Mouse (Mus musculus): ENCODE data around the gene Ube4a.
"Not testable (repeated sequence)": the region's sequence is repeated elsewhere in the genome, so short reads cannot be mapped to it uniquely, and the experiment has no call there.

Gene Ube4a

DNA sequence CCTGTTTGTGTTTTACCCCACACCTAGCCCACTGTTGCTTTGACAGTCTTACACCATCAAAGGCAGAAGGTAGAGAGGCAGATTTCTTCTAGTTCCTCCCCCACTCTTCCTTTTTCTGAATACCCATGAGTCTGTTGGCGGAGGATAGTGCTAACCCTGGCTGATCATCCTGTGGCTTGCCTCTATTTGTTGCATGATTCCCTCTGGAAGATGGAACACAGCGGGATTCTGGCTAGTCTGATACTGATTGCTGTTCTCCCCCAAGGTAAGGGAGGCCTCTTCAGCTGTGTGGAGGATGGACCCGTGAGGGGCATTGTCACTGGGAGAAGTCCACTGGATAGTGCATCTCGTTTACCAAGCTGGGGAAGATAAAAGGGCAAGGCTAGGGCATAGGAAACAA is 16.3 kb upstream of the Ube4a start, which contains the start of gene Cd3d:
Cd3d (plus strand) TSS at position 111 of the 400 bp plus-strand sequence.
- in situ Hi-C loops (cut with MboI, MseI): no loop called here

DNA sequence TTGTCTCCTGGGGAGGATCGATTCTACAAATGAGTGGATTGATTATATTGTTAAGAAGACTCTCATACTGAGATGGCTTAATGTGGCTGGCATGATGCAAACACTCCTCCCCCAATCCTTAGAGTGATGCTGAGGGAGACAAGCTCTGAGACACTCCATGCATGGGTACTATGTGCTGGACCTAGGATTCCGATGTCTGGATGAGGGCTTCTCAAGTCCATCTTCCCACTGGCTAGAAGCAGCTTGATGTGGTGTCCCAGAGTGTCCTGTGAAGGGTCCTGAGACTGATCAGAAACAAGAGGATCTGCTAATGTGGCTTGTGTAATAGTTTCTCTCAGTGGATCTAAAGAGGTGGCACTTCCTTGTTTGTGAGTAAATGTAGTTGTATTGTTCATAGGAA is 15.7 kb upstream of the Ube4a start:
- in situ Hi-C loops (cut with MboI, MseI): no loop called here

DNA sequence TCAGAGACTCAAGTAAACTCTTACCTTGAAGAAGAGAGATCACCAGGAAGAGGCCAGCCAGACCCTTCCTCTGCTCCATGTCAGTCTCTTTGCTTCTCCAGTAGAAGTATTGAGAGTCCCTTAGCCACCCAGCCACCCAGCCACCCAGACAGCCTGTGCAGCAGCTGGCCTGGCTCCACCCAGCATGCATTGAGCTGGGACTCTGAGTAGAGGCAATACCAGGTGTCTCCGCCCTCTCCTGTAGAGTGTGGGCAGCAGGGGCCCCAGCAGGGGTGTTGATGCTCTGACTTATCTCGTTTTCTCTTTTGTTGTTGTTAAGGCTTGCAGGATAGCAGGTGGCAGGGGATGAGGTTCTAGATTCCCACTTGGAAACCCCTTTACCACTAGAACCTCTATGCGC is 14.8 kb upstream of the Ube4a start, which contains the start of gene Cd3g:
Cd3g (minus strand) TSS at position 190 of the 400 bp plus-strand sequence.
- in situ Hi-C loops (cut with MboI, MseI): no loop called here

DNA sequence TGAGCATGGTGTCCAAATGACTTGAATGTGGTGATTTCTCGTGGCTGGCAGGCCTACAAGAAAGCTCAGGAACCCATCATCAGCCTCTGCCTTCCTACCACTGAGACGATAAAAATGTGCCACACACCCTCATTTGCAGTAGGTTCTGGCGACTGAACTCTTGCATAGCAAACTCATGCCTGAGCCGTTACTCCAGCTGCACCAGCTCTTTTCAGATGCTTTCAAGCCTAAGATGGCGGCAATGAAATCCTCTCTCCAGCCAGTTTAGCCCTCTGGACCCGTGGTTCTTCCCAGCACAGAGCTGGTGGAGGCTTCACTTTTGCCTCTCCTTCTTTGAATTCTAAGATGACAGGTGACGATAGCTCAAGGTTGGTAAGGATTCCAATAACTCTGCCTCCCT is 14.4 kb upstream of the Ube4a start:
- in situ Hi-C loops (cut with MboI, MseI): loop anchor here (5.0 kb wide), 1 partner anchor 32 kb away; no protein-coding TSS in a partner anchor

DNA sequence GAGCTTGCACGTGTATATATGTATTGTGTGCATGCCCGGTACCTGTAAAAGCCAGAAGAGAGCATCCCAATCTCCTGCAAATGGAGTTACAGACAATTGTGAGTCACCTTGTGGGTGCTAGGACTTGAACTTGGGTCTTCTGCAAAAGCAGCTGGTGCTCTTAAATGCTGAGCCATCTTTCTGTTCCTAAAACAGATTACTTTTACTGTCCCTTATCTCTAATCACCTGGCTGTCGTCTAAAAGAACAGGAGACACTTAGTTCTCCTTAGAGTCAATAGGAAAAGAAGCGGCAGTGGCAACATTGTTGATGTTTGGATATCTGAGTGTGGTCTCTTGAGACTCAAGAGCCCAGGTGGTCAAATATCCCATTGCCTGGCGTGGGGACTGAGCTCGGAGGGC is 12.4 kb upstream of the Ube4a start:
- in situ Hi-C loops (cut with MboI, MseI): loop anchor here (5.0 kb wide), 1 partner anchor 34 kb away; no protein-coding TSS in a partner anchor

DNA sequence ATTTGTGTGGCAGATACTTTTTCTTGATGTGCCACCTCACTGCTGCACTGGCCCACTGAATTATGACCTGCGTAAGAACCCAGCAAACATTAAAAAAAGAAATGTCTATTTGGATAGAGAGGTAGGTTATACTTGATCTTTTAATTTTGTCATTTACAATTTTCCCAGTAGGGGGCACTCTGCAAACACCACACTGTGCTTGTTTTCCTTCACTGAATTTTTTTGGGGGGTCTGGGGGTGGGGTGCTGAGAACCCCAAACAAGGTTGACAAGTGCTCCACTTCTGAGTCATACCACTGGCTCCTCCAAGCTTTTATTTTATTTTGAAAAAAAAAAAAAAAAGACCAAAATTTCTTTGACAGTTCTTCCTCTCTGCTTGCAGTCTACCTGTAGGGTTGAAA is 4.0 kb upstream of the Ube4a start:
- in situ Hi-C loops (cut with MboI, MseI): no loop called here

DNA sequence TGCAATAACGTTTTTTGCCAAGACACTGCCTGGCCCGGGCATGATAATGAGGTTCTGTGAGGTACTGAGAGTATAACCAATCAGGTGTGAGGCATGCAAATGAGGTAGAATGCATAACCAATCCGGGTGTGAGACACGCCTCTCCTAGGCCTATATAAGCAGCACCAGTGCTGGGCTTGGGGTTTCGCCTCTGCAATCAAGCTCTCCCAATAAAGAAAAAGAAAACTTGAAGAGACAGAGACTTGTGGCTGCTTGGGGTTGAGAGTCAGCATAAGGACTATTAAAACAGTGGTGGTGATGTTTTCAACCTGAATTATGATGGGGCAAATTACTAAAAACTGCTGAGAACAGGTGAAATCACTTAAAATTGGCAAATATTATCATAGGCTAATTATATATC is 2.4 kb upstream of the Ube4a start:
- in situ Hi-C loops (cut with MboI, MseI): not testable (repeated sequence)

DNA sequence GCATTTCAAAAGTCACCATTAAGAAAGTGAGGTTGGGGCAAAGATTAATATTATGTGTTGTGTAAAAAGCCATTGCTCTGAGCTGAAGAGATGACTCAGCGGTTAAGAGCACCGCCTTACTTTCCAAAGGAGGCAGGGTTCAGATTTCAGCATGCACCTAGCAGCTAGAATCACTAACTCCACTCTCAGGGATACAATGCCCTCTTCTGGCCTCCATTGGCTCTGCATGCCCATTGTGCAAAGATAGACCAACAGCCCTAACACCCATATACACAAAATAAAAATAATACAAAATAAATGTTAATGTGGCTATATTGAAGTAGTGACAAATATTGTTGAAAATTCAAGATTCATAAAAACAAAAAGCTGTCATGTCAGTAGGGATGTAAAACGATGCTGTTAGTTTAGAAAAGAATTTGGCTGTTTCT is 1.4 kb upstream of the Ube4a start:
- in situ Hi-C loops (cut with MboI, MseI): no loop called here

DNA sequence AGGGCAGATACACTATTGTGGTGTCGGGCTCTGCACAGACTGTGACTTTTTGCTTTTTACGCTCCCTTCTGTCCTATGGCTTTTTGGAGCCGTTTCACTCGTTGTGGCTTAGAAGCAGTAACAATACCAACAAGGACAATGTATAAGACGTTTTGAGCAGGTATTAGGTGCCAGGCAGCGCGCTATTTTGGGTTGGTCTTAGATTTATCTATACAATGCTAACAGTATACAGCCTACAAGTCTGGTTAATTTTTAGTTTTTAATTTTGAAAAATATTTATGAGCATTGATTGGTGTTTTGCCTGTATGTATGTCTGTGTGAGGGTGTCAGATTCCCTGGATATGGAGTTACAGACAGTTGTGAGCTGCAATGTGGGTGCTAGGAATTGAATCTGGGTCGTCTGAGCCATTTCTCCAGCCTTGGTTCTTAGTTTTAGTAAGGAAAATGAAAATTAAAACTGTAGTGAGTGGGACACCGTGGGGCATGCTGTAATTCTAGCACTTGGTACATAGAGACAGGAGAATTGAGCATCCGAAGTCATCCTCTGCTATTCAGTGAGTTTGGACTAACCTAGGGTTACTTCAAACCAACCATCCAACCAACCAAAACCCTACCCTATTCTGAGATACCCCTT is 550 bp upstream of the Ube4a start:
- in situ Hi-C loops (cut with MboI, MseI): no loop called here

DNA sequence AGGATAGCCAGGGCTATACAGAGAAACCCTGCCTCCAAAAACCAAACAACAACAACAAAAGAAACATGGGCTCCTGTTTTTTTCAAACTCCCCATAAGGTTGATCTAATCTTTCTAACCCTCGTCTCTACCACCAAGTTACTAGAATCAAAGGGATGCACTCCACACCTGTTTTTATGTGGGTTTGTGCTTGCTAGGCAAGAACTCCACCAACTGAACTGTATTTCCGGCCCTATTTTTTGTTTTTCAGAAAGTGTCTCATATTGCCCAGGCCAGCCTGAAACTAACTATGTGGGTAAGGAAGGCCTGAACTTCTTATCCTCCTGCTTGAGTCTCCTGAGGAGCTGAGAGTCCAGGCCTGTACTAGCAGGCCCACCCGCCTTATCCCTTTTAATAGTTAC is 11.0 kb downstream of the Ube4a start:
- in situ Hi-C loops (cut with MboI, MseI): no loop called here

DNA sequence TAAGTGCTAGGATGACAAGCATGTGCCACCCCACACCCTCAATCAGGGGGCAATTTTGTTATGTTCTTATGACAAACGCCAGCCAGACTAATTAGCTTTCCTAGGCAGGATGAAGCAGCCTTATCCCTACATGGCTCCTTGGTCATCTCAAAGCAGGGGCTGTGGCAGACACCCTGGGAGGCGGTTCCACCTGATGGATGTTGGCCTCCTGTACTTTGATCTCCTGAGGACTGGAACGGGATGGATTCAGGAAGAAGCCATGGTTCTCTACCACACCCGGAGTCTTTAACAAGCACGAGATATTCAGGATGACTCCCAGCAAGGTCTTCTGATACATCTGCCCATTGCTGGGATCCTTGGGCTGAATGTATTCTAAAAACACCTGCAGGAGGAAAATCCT is 17.6 kb downstream of the Ube4a start:
- in situ Hi-C loops (cut with MboI, MseI): no loop called here

DNA sequence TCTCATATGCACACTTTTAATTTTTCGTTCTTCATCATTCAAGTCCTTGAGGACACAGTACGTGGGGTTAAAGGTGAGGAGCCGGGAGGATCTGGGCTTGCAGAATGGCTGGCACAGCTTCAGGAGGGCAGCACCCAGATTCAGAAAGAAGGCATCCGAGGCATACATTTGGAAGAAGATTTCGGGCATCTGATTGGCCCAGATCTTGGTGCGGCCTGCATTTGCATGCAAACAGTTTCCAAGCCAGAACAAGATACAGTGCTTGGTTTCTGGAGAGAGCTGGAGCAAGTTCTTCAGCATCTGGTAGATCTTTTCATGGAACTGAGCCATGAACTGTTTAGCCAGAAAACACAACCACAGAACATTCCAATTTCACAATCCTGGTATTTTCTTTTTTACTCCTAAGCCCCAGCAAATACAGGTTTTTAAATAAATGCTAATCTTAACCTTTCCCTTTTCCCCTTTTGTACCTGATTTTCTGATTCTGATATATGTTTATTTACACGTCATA is 19.2 kb downstream of the Ube4a start:
- in situ Hi-C loops (cut with MboI, MseI): no loop called here

DNA sequence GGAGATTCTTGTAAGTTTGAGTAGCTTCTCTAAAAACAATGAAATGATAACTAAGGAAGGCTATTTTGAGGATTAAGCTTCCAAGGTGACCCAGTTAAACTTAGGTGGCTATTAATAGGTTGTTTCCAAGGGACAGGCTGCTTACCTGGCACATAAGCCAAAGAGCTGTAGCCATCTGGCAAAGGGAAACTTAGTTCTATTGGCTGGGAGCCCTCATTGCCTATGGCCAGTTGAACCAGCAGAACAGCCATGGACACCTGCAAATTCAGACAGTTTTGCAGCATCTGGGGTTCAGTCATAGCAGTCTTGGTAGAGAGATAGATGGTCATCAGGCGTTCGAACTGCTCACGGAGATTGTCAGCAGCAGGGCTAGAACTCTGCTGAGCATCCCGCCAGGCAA is 23.0 kb downstream of the Ube4a start:
- in situ Hi-C loops (cut with MboI, MseI): no loop called here

DNA sequence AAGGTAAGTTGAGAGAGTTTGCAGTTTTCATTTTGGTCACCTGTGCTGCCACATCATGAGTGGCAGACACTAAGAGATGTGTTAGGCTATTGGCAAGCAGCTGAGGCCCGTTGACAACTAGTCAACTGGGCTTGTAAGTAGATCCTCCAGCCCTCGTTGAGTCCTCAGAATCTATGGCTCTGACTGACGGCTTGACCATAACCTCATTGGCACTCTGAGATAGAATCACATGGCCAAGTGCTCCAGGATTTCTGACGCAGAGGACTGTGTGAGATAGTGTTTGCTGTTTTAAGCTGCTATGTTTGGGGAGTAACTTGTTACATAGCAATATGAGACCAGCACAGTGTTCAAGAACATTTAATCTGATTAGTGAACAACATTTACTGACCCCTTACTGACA is 23.6 kb downstream of the Ube4a start:
- in situ Hi-C loops (cut with MboI, MseI): no loop called here

DNA sequence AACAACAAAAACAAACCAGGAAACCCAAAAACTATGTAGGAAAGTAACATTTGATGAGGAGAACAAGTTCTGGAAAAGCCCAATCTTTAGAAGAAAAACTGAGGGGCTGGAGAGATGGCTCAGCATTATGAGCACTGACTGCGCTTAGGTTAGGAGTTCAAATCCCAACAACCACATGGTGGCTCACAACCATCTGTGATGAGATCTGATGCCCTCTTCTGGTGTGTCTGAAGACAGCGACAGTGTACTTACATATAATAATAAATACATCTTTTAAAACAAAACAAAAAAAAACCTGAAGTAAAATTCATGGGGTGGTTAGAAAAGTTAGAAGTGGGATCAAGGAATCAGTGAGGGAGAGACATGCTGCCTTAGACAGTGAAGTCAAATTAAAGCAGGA is 43.9 kb downstream of the Ube4a start:
- in situ Hi-C loops (cut with MboI, MseI): no loop called here

DNA sequence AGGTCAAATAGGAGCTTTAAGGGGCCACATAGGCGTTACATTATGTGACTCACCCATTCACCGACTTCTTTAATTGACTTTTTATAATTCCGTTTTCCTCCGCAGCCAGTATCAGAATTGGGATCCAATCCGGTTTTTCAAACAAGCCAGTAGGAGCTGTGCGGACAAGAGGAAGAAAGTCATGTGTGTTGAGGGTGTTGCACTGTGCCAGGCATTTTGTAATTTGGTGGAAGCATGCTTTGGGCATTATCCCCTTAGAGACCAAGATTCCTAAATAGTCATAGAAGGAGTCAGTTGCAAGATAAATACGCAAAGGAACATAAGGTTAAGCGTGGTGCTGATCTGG is 44.3 kb downstream of the Ube4a start:
- in situ Hi-C loops (cut with MboI, MseI): no loop called here

DNA sequence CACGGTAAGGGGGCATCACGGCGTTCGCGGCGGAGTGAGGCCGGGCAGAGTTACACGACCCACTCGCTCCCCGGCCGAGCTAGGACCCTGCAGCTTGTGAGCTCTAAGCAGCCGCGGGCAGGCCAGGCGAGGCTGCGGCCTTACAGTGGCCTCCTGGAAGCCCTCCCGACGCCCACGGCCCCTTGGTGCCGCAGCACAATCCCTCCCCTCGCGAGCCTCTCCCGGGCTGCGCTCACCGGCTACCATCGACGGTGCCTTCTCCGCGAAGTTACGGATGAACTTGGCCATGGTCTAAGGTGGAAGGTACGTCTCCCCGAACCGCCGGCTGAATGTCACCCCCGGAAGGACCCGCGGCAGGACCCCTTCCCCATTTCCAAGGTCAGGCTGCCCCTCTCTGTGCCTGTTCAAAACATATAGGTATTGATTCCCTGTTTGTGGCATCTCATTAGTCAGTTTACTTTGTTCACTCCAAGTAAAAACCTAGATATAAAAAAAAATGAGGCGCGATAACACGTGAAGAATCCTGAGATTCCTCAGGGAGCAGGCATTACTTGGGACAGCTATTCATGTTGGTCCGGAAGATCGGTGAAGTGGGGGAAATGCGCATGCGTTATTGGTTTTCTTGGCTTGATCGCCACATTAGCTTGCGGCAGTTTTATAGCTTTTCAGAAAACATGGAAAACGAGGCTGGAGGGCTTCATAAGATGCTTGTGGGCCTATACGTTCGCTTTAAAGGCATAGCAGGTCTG is 44.9 kb downstream of the Ube4a start, which contains the start of gene Atp5l:
Atp5l (minus strand) TSS at position 369 of the 749 bp plus-strand sequence.
- in situ Hi-C loops (cut with MboI, MseI): no loop called here

DNA sequence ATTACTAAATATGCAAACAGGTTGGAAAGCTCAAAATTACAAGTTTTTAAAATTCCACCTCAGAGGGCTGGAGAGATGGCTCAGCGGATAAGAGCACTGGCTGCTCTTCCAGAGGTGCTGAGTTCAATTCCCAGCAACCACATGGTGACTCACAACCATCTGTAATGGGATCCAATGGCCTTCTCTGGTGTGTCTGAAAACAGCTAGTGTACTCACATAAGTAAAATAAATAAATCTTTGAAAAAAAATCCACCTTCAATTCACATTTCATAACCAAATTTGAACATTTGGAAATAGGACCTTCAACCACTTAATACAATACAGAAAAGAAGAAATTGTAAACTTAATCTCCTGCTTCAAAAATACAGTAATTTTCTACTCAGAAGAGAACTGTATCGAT is 45.8 kb downstream of the Ube4a start:
- in situ Hi-C loops (cut with MboI, MseI): loop anchor here (5.0 kb wide), 1 partner anchor 93 kb away; no protein-coding TSS in a partner anchor

DNA sequence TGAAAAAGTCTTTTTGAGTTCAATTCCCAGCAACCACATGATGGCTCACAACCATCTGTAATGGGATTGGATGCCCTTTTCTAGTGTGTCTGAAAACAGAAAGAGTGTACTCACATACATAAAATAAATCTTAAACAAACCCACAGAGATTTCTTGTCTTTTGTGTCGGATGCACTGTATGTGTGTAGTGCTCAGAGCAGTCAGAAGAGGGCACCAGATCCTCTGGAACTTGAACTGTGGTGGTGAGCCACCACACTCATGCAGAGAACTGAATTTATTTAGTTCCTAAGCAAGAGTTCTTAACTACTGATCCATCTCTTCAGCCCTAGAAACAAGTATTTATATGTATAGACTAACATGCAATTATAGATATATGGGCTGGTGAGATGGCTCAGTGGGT is 49.2 kb downstream of the Ube4a start:
- in situ Hi-C loops (cut with MboI, MseI): loop anchor here (5.0 kb wide), 1 partner anchor 96 kb away; no protein-coding TSS in a partner anchor

DNA sequence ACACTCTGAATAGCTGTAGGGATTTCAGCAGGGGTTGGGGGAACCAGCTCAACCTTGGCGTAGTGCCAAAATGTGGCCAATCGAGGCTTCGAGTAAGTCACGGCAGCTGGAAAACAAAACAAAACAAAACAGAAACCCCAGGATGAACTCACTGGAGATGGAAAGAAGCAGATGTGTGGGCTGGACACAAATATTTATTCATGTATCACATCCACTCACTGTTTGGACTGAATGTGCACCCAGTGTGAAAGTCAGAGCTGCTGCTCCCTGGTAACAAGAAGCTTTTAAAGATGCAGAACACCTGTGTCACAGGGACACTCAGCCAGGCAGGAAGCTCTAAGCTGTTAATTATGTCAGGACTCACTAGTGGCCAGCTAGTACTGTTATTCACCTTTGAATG is 50.7 kb downstream of the Ube4a start:
- in situ Hi-C loops (cut with MboI, MseI): loop anchor here (5.0 kb wide), 1 partner anchor 98 kb away; no protein-coding TSS in a partner anchor

DNA sequence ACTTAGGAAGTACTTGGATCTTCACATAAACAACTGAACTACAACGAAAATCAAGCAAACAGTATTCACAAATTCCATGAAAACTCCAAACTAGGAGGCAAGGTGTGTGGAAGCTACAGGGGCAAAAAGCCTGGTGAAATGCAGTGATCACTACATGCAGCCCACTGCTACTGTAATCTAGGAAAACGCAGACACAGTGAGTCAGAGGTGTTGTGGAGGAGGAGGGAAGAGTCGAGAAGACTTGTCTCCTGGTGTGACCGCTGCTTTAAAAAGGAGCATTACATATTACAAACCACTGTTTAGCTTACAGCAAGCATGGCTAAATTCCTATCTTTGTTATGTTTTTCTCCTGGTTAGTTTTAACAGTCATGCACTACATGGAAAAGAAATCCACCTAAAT is 54.0 kb downstream of the Ube4a start:
- in situ Hi-C loops (cut with MboI, MseI): no loop called here

DNA sequence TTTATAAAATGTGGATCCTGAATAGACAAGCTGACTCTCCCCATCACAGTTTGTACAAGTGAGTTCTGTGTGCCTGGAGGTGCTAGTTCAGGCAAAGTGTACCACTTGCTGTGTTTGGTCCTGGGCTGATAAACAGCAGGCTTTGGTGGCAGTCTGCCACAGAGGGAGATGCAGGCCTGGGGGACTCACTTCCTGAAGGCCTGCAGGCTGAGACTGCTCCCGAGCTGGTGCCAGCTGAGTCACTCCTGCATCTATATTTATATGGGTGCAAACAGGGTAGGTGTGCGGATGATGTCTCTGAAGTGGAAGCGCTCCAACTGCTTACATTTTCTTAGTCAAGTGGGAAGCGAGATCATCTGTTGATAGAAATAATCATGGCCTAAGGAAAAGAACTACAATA is 59.8 kb downstream of the Ube4a start:
- in situ Hi-C loops (cut with MboI, MseI): loop anchor here (5.0 kb wide), 1 partner anchor 78 kb away; no protein-coding TSS in a partner anchor

DNA sequence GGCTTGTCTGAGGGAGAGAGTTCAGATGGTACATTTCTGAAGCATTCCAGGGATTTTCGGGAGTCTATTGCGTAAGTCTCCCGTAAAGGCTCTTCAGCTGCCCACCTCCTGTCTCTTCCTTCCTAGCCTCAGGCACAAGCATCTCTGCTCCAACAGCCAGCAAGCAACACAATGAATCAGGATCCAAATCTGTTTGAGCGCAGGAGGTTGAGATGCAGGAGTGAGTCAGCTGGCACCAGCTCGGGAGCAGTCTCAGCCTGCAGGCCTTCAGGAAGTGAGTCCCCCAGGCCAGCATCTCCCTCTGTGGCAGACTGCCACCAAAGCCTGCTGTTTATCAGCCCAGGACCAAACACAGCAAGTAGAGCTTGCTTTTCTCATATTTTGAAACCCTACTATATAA is 60.4 kb downstream of the Ube4a start:
- in situ Hi-C loops (cut with MboI, MseI): loop anchor here (5.0 kb wide), 1 partner anchor 78 kb away; no protein-coding TSS in a partner anchor

All from T-helper 1 cell (primary cell).